Mouse (Mus musculus) limb, embryonic 11.5 days (tissue): Measurements from ENCODE around the gene Map2k6. TPM values are rescaled to one million over a fixed set of nuclear protein-coding genes. Genes with fewer than 3 reads are reported as not detected.
A peak's percentile ranks its signal among the peaks of the same experiment; 100 is the strongest.

Source experiments
- ATAC-seq: fragments of 200-750 bp; cut with Nextera tagmentation; 2 replicates; pipeline ENCODE4 v1.8.0; 2017; ENCODE audit warnings: low read depth; ENCODE audit not compliant: insufficient number of reproducible peaks, low FRiP score, low TSS enrichment
- DNase-seq: peaks from one replicate; pipeline ENCODE4 v3.0.0-alpha.2; 2015; ENCODE audit warnings: low spot score
- H3K27ac ChIP-seq: fragments of 300-500 bp; sonication (generic); replicated peaks from 2 replicates; pipeline ENCODE4 v1.5.1; 2014; ENCODE audit warnings: low read depth, mild to moderate bottlenecking, low read length
- H3K27me3 ChIP-seq: fragments of 300-500 bp; sonication (generic); 2 replicates; pipeline ENCODE4 v1.6.1; 2014; ENCODE audit warnings: mild to moderate bottlenecking, low read length, mixed read lengths; ENCODE audit not compliant: control insufficient read depth, insufficient read depth
- H3K36me3 ChIP-seq: fragments of 300-500 bp; sonication (generic); 2 replicates; pipeline ENCODE4 v1.6.1; 2014; ENCODE audit warnings: mild to moderate bottlenecking, low read length, moderate library complexity, mixed read lengths; ENCODE audit not compliant: control insufficient read depth, insufficient read depth
- H3K4me1 ChIP-seq: fragments of 300-500 bp; sonication (generic); 2 replicates; pipeline ENCODE4 v1.6.1; 2014; ENCODE audit warnings: low read length, mixed read lengths; ENCODE audit not compliant: control insufficient read depth, insufficient read depth
- H3K4me2 ChIP-seq: fragments of 300-500 bp; sonication (generic); 2 replicates; pipeline ENCODE4 v1.6.1; 2014; ENCODE audit warnings: low read depth, mild to moderate bottlenecking, moderate library complexity; ENCODE audit not compliant: severe bottlenecking
- H3K4me3 ChIP-seq: fragments of 300-500 bp; sonication (generic); 2 replicates; pipeline ENCODE4 v1.5.1; 2014; ENCODE audit warnings: low read depth, low read length
- H3K9ac ChIP-seq: fragments of 300-500 bp; sonication (generic); 2 replicates; pipeline ENCODE4 v1.6.1; 2014; ENCODE audit warnings: mild to moderate bottlenecking, low read length
- H3K9me3 ChIP-seq: fragments of 300-500 bp; sonication (generic); 2 replicates; pipeline ENCODE4 v1.6.1; 2016; ENCODE audit warnings: low read length; ENCODE audit not compliant: control insufficient read depth
- WGBS: fragments of 180-500 bp; shearing (Covaris S2); extraction: QIAGEN DNeasy Blood & Tissue Kit; methylation state at CpG from one replicate; pipeline ENCODE4 v1.1.7; 2014; 5-methylcytosine and 5-hydroxymethylcytosine counted together
- polyA plus RNA-seq: library from polyadenylated mRNA; unstranded; fragments of >200 nt; fragmentation: Nextera tagmentation; extraction: Ambion mirVana; gene quantifications from 2 replicates; pipeline ENCODE4 v1.2.1, GENCODE M21; 2014

Gene Map2k6
- polyA plus RNA-seq, 1 experiment from 2014 or later, result 58.7 TPM

- peak overlapping the region; percentile 48 for H3K4me2 ChIP-seq
- H3K27me3 ChIP-seq, result no peaks in the 10 kb centered on the region
- no peak overlapping the region; the same call in 1 of the 2 replicates for H3K4me3 ChIP-seq
- ATAC-seq, result no peak
- peak overlapping the region; percentile 46; the same call in 1 of the 2 replicates for H3K9ac ChIP-seq
- H3K9me3 ChIP-seq, result no peaks in the 10 kb centered on the region
- DNase-seq, result peak; percentile 47
- H3K27ac ChIP-seq, result no peak overlapping the region
- H3K36me3 ChIP-seq, result no peaks in the 10 kb centered on the region
- peaks cover 21% of the 10 kb centered on the region for H3K4me1 ChIP-seq
- 8% methylated on average over 11 of the region's 11 CpGs for WGBS
Measured at GRCm38 (mm10) chr11:110449183-110449582, 50.3 kb downstream of the Map2k6 start.

GRCm38 (mm10) chr11:110450091-110450757 is 51.3 kb downstream of the Map2k6 start:
- ATAC-seq (no peak), DNase-seq (no peak)
- Histone ChIP-seq H3K36me3 (no peaks in the 10 kb centered on the region), H3K4me1 (peaks cover 21% of the 10 kb centered on the region), H3K9ac (no peak overlapping the region), H3K9me3 (no peaks in the 10 kb centered on the region), H3K27me3 (no peaks in the 10 kb centered on the region), H3K4me2 (no peak overlapping the region), H3K27ac (no peak overlapping the region), H3K4me3 (no peak overlapping the region)
- 70% methylated on average over 15 of the region's 15 CpGs for WGBS

DNA sequence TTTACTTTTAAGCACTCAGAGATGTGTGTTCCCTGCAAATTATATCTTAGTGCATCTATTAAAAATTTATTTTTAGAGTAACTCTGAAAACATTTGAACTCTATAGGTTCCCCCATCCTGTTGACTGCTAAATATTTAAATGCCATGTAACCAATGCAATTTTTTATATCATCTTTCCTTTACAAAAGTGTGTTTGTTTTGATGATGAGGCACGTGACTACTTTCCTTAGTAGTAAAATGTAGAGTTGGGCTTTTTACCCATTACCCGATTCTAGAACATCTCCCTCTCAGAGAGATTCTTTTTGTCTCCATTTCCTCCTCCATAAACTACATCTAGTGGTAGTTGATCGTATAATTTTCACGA is 51.8 kb downstream of the Map2k6 start:
- Histone ChIP-seq H3K27ac (no peak overlapping the region), H3K36me3 (no peaks in the 10 kb centered on the region), H3K4me1 (peaks cover 25% of the 10 kb centered on the region), H3K9me3 (no peaks in the 10 kb centered on the region), H3K9ac (no peak overlapping the region), H3K4me2 (no peak overlapping the region), H3K4me3 (no peak overlapping the region), H3K27me3 (no peaks in the 10 kb centered on the region)
- no peak for ATAC-seq
- WGBS, result 87% methylated on average over 4 of the region's 4 CpGs
- no peak for DNase-seq

DNA sequence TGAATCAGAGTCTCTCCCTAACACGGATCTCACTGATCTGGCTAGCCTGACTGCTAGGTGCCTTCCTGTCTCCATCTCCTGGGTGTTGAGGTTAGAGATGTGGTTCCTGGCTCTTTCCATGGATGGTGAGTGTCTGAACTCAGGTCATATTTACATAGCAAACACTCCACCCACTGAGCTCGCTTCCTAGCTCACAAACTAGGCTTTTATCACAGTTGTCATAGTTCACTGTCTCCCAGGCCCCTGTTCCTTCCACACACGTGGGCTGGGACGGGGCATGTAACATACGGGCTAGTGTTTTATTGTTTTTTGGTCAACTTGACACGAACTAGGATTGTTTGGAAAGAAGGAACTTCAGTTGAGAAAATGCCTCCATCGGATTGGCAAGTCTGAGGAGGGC is 52.7 kb downstream of the Map2k6 start:
- Histone ChIP-seq H3K9ac (no peak overlapping the region), H3K9me3 (no peaks in the 10 kb centered on the region), H3K27ac (no peak overlapping the region), H3K27me3 (no peaks in the 10 kb centered on the region), H3K4me2 (no peak overlapping the region), H3K4me1 (peaks cover 29% of the 10 kb centered on the region), H3K36me3 (no peaks in the 10 kb centered on the region), H3K4me3 (no peak overlapping the region)
- WGBS, result 86% methylated on average over 7 of the region's 7 CpGs
- DNase-seq, result no peak
- no peak for ATAC-seq

DNA sequence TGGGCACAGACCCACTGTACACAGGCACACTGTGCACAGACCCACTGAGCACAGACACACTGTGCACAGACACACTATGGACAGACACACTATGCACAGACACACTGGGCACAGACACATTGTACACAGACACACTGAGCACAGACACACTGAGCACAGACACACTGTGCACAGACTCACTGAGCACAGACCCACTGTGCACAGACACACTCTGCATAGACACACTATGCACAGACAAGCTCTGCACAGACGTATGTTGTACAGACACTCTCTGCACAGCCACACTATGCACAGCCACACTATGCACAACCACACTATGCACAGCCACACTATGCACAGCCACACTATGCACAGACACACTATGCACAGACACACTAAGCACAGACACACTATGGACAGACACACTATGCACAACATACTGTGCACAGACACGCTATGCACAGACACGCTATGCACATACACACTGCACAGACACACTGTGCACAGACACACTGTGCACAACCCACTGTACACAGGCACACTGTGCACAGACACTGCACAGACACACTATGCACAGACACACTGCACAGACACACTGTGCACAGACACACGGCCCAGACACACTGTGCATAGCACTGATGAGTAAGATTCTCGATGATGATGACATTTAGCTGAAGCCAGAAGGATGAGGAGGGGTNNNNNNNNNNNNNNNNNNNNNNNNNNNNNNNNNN is 54.7 kb downstream of the Map2k6 start:
- no peaks in the 10 kb centered on the region for H3K36me3 ChIP-seq
- no peak overlapping the region for H3K9ac ChIP-seq
- ATAC-seq (no peak), DNase-seq (no peak)
- no peak overlapping the region for H3K4me3 ChIP-seq
- peaks cover 23% of the 10 kb centered on the region for H3K4me1 ChIP-seq
- H3K27me3 ChIP-seq, result no peaks in the 10 kb centered on the region
- H3K4me2 ChIP-seq, result no peak overlapping the region
- H3K27ac ChIP-seq, result no peak overlapping the region
- H3K9me3 ChIP-seq, result no peaks in the 10 kb centered on the region
- WGBS, result 96% methylated on average over 5 of the region's 5 CpGs

GRCm38 (mm10) chr11:110457441-110457912 is 58.6 kb downstream of the Map2k6 start:
- Histone ChIP-seq H3K27ac (no peak overlapping the region), H3K4me1 (peaks cover 8% of the 10 kb centered on the region), H3K27me3 (no peaks in the 10 kb centered on the region), H3K9ac (no peak overlapping the region), H3K36me3 (no peaks in the 10 kb centered on the region), H3K4me3 (no peak overlapping the region), H3K4me2 (no peak overlapping the region), H3K9me3 (no peaks in the 10 kb centered on the region)
- no peak for DNase-seq
- WGBS, result 88% methylated on average over 7 of the region's 7 CpGs
- no peak for ATAC-seq

- Histone ChIP-seq H3K27me3 (no peaks in the 10 kb centered on the region), H3K36me3 (no peaks in the 10 kb centered on the region), H3K9me3 (no peaks in the 10 kb centered on the region), H3K4me3 (no peak overlapping the region), H3K4me2 (no peak overlapping the region), H3K4me1 (peaks cover 6% of the 10 kb centered on the region), H3K9ac (no peak overlapping the region), H3K27ac (no peak overlapping the region)
- ATAC-seq, result no peak
- WGBS, result 38% methylated on average over 2 of the region's 2 CpGs
- no peak for DNase-seq
Measured at GRCm38 (mm10) chr11:110460480-110460879, 61.6 kb downstream of the Map2k6 start.

- Histone ChIP-seq H3K4me1 (no peaks in the 10 kb centered on the region), H3K27ac (no peak overlapping the region), H3K9ac (no peak overlapping the region), H3K36me3 (no peaks in the 10 kb centered on the region), H3K9me3 (no peaks in the 10 kb centered on the region), H3K4me3 (no peak overlapping the region), H3K4me2 (no peak overlapping the region), H3K27me3 (no peaks in the 10 kb centered on the region)
- ATAC-seq (no peak), DNase-seq (no peak)
- 95% methylated on average over 17 of the region's 17 CpGs for WGBS
Measured at GRCm38 (mm10) chr11:110461560-110462331, 62.8 kb downstream of the Map2k6 start.
